Mouse (Mus musculus): ENCODE measurements around the gene Acsbg1. TPM values are rescaled to one million over a fixed set of nuclear protein-coding genes. Genes with fewer than 3 reads are reported as not detected.

The Acsbg1 gene
- total and polyA plus RNA-seq, 2 experiments from 2014 or later: 57.1 to 106 TPM

- H3K9ac ChIP-seq (replicated peaks; ENCODE audit: low read length): no peak overlapping the region
- H3K4me2 ChIP-seq (ENCODE audit: low read depth, low read length): no peak overlapping the region
- ATAC-seq (no peak), DNase-seq (ENCODE audit: low spot score) (no peak)
- H3K27me3 ChIP-seq (ENCODE audit: insufficient read depth, low read length): no peaks in the 10 kb centered on the region
- TF ChIP-seq CTCF (IDR thresholded peaks at IDR 0.05; ENCODE audit: low read depth): no peak
- no peak overlapping the region for H3K27ac ChIP-seq
- H3K4me3 ChIP-seq (ENCODE audit: low read length): no peak overlapping the region
- H3K9me3 ChIP-seq (ENCODE audit: low read length): no peaks in the 10 kb centered on the region
- H3K36me3 ChIP-seq (ENCODE audit: insufficient read depth, low read length): no peaks in the 10 kb centered on the region
- H3K4me1 ChIP-seq (ENCODE audit: insufficient read depth, low read length): no peaks in the 10 kb centered on the region
- WGBS: 68% methylated on average over 2 of the region's 2 CpGs
These were observed 19.5 kb downstream of the Acsbg1 start for GRCm38 (mm10) chr9:54642149-54642548.

GRCm38 (mm10) chr9:54641548-54641947 is 20.1 kb downstream of the Acsbg1 start:
- no peak overlapping the region for H3K27ac ChIP-seq
- no peak overlapping the region for H3K4me2 ChIP-seq (ENCODE audit: low read depth, low read length)
- DNase-seq (ENCODE audit: low spot score) (no peak), ATAC-seq (no peak)
- H3K27me3 ChIP-seq (ENCODE audit: insufficient read depth, low read length): no peaks in the 10 kb centered on the region
- WGBS: 85% methylated on average over 3 of the region's 3 CpGs
- H3K4me3 ChIP-seq (ENCODE audit: low read length): no peak overlapping the region
- no peaks in the 10 kb centered on the region for H3K4me1 ChIP-seq (ENCODE audit: insufficient read depth, low read length)
- H3K9me3 ChIP-seq (ENCODE audit: low read length): no peaks in the 10 kb centered on the region
- no peaks in the 10 kb centered on the region for H3K36me3 ChIP-seq (ENCODE audit: insufficient read depth, low read length)
- H3K9ac ChIP-seq (replicated peaks; ENCODE audit: low read length): no peak overlapping the region
- TF ChIP-seq CTCF (IDR thresholded peaks at IDR 0.05; ENCODE audit: low read depth): no peak

- WGBS: 40% methylated on average over 2 of the region's 2 CpGs
- H3K9me3 ChIP-seq (ENCODE audit: low read length): no peaks in the 10 kb centered on the region
- H3K36me3 ChIP-seq (ENCODE audit: insufficient read depth, low read length): no peaks in the 10 kb centered on the region
These were observed 22.5 kb downstream of the Acsbg1 start for GRCm38 (mm10) chr9:54639192-54639591.

GRCm38 (mm10) chr9:54637510-54638314 is 24.0 kb downstream of the Acsbg1 start:
- 61% methylated on average over 5 of the region's 5 CpGs for WGBS
- H3K4me3 ChIP-seq (ENCODE audit: low read length): no peak overlapping the region
- DNase-seq (ENCODE audit: low spot score) (no peak), ATAC-seq (no peak)
- no peaks in the 10 kb centered on the region for H3K27me3 ChIP-seq (ENCODE audit: insufficient read depth, low read length)
- no peaks in the 10 kb centered on the region for H3K36me3 ChIP-seq (ENCODE audit: insufficient read depth, low read length)
- no peak for TF ChIP-seq CTCF (IDR thresholded peaks at IDR 0.05; ENCODE audit: low read depth)
- H3K9me3 ChIP-seq (ENCODE audit: low read length): no peaks in the 10 kb centered on the region
- no peaks in the 10 kb centered on the region for H3K4me1 ChIP-seq (ENCODE audit: insufficient read depth, low read length)
- H3K9ac ChIP-seq (replicated peaks; ENCODE audit: low read length): no peak overlapping the region
- no peak overlapping the region for H3K4me2 ChIP-seq (ENCODE audit: low read depth, low read length)
- no peak overlapping the region for H3K27ac ChIP-seq

More at GRCm38 (mm10) chr9:54639192-54639591, 22.5 kb downstream of the Acsbg1 start:
- Histone ChIP-seq H3K27me3 (ENCODE audit: insufficient read depth, low read length) (no peaks in the 10 kb centered on the region), H3K9ac (replicated peaks; ENCODE audit: low read length) (no peak overlapping the region), H3K27ac (no peak overlapping the region), H3K4me3 (ENCODE audit: low read length) (no peak overlapping the region), H3K4me2 (ENCODE audit: low read depth, low read length) (no peak overlapping the region), H3K4me1 (ENCODE audit: insufficient read depth, low read length) (no peaks in the 10 kb centered on the region)
- ATAC-seq (no peak), DNase-seq (ENCODE audit: low spot score) (no peak)
- no peak for TF ChIP-seq CTCF (IDR thresholded peaks at IDR 0.05; ENCODE audit: low read depth)

- Histone ChIP-seq H3K4me1 (ENCODE audit: insufficient read depth, low read length) (no peaks in the 10 kb centered on the region), H3K4me2 (ENCODE audit: low read depth, low read length) (no peak overlapping the region), H3K27ac (no peak overlapping the region), H3K36me3 (ENCODE audit: insufficient read depth, low read length) (no peaks in the 10 kb centered on the region), H3K9me3 (ENCODE audit: low read length) (no peaks in the 10 kb centered on the region), H3K9ac (replicated peaks; ENCODE audit: low read length) (no peak overlapping the region), H3K4me3 (ENCODE audit: low read length) (no peak overlapping the region), H3K27me3 (ENCODE audit: insufficient read depth, low read length) (no peaks in the 10 kb centered on the region)
- ATAC-seq (no peak), DNase-seq (ENCODE audit: low spot score) (no peak)
- TF ChIP-seq CTCF (IDR thresholded peaks at IDR 0.05; ENCODE audit: low read depth): no peak
- 84% methylated on average over 2 of the region's 2 CpGs for WGBS
These were observed 28.3 kb downstream of the Acsbg1 start for GRCm38 (mm10) chr9:54633401-54633800.

- peak; percentile 15; the same call in 1 of the 2 replicates for TF ChIP-seq CTCF (IDR thresholded peaks at IDR 0.05; ENCODE audit: low read depth)
- H3K27me3 ChIP-seq (ENCODE audit: insufficient read depth, low read length): no peaks in the 10 kb centered on the region
- ATAC-seq (no peak), DNase-seq (ENCODE audit: low spot score) (no peak)
- H3K4me2 ChIP-seq (ENCODE audit: low read depth, low read length): no peak overlapping the region
- H3K4me1 ChIP-seq (ENCODE audit: insufficient read depth, low read length): no peaks in the 10 kb centered on the region
- no peak overlapping the region for H3K27ac ChIP-seq
- H3K9me3 ChIP-seq (ENCODE audit: low read length): no peaks in the 10 kb centered on the region
- H3K36me3 ChIP-seq (ENCODE audit: insufficient read depth, low read length): no peaks in the 10 kb centered on the region
- no peak overlapping the region for H3K9ac ChIP-seq (replicated peaks; ENCODE audit: low read length)
- H3K4me3 ChIP-seq (ENCODE audit: low read length): no peak overlapping the region
These were observed 30.8 kb downstream of the Acsbg1 start for GRCm38 (mm10) chr9:54630905-54631304.

GRCm38 (mm10) chr9:54629613-54630261 is 31.9 kb downstream of the Acsbg1 start:
- ATAC-seq (no peak), DNase-seq (ENCODE audit: low spot score) (no peak)
- peak; percentile 45; the same call in 1 of the 2 replicates for TF ChIP-seq CTCF (IDR thresholded peaks at IDR 0.05; ENCODE audit: low read depth)
- H3K4me2 ChIP-seq (ENCODE audit: low read depth, low read length): no peak overlapping the region
- WGBS: 58% methylated on average over 5 of the region's 5 CpGs
- no peak overlapping the region for H3K4me3 ChIP-seq (ENCODE audit: low read length)
- H3K9ac ChIP-seq (replicated peaks; ENCODE audit: low read length): no peak overlapping the region
- H3K27me3 ChIP-seq (ENCODE audit: insufficient read depth, low read length): no peaks in the 10 kb centered on the region
- no peak overlapping the region for H3K27ac ChIP-seq
- no peaks in the 10 kb centered on the region for H3K9me3 ChIP-seq (ENCODE audit: low read length)
- no peaks in the 10 kb centered on the region for H3K4me1 ChIP-seq (ENCODE audit: insufficient read depth, low read length)
- no peaks in the 10 kb centered on the region for H3K36me3 ChIP-seq (ENCODE audit: insufficient read depth, low read length)

Measured in hindbrain, postnatal 0 days (tissue).